Mouse (Mus musculus): ENCODE results near the gene Dip2b.

The Dip2b gene

GRCm38 (mm10) chr15:100089645-100090053, 51.2 kb downstream of the Dip2b start:
- DNase-seq = no peak

DNA sequence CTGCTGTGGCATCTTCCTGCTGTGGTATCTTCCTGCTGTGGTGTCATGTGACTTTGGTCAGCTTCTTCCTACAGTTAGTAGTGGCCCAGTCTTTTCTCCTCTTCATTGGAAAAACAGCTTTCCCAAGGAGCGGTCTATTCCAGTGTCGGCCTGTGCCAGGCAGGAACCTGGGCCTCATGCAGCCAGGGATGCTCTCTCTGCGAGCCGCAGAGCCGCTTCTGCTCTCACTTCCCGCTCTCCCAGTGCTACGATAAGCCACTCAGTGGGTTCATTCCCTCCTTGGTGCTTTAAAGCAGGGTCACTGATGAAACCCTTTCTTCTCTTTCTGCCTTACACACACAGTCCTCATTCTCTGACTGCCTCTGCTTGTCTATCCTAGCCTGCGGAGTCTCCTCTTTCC, 53.4 kb downstream of the Dip2b start:
- DNase-seq = no peak

GRCm38 (mm10) chr15:100092258-100092657, 53.8 kb downstream of the Dip2b start:
- DNase-seq = no peak

GRCm38 (mm10) chr15:100096587-100097428, 58.3 kb downstream of the Dip2b start:
- DNase-seq = no peak

DNA sequence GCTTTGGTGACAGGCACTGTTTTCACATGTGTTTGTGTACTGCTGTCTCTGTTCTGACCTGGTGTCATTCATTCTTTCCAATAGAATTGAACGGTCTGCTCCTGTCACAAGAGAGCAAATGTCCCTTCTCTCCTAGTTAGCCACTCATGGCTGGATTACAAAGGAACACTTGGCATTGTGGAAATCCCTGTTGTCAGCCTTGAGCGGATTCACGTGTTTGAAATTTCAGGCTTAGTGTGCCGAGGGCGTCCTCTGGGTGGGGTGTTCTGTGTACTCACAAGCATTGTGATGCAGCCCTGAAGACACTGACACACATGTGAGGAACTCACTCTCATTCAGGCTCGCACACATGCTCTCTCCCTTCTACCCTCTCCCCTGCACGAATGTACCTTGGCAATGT, 61.9 kb downstream of the Dip2b start:
- no peak for DNase-seq

DNA sequence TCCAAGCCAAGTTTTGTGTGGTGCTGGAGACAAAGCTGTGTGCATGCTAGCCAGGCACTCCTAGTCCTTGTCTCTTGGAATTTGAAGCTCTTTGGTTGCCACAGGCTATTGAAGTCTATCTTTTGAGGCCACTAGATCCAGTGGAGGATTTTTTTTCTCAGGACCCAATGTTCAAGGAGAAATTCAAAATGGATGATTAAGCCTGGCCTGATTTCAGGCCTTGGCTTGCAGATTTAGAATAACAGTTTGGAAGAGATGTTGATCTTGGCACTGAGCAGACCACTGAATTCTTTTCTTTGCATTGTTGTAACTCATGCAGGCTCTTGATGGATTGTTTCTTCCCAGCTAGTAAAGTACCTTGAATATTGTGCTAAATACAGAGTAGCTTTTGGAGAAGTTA, 62.7 kb downstream of the Dip2b start:
- no peak for DNase-seq

GRCm38 (mm10) chr15:100104126-100104525, 65.7 kb downstream of the Dip2b start:
- DNase-seq = no peak

GRCm38 (mm10) chr15:100108071-100108782, 69.8 kb downstream of the Dip2b start:
- DNase-seq = peak in 1 of 2 experiments; percentile 33

- DNase-seq = no peak
Measured at GRCm38 (mm10) chr15:100109916-100110315, 71.5 kb downstream of the Dip2b start.

GRCm38 (mm10) chr15:100111891-100112290, 73.4 kb downstream of the Dip2b start:
- DNase-seq = no peak

- no peak for DNase-seq
Measured at GRCm38 (mm10) chr15:100112309-100112966, 74.0 kb downstream of the Dip2b start.

DNA sequence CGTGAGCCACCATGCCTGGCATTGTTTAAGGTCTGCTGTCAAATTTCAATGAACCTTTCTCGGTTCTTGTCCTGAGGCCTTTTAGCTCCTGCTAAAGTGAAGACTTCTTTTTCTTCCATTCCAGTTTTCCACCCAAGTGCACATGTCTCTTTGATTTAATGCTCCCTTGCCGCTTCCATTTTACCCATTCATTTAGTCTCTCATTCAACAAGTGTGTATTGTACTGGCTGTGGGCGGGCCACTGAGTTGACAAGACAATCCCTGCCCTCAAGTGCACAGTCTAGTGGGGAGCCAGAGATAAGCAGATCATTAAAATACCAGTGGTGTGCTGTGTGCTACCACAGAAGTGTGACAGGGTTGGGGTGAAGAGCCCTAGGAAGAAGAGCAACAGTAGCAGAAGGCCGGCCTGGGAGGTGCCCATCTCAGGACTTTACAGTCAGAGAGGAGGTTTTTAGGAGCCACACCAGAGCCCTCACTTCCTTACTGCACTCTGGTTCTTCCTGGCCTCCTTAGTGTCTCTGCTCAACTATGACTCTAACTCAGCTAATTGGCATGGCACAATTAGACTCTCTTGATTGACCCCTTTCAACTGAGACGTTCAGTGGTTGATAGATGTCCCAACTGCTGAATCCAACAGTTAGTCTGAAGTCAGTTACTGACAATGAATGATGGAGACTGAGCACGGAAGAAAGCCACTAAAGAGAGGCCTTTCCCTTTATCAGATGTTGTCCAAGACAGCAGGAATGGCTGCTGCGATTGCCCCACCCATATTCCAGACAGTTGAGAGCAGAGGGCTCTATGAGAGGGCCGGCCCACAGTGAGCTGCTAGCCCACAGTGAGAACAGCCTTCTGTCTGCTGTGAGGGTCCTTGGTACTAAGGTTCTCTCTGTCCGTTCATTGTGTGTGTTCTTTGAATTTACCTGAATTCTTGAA, 75.1 kb downstream of the Dip2b start:
- no peak for DNase-seq

GRCm38 (mm10) chr15:100115416-100115815, 77.0 kb downstream of the Dip2b start:
- no peak for DNase-seq

- no peak for DNase-seq
Measured at GRCm38 (mm10) chr15:100116325-100116724, 77.9 kb downstream of the Dip2b start.

DNA sequence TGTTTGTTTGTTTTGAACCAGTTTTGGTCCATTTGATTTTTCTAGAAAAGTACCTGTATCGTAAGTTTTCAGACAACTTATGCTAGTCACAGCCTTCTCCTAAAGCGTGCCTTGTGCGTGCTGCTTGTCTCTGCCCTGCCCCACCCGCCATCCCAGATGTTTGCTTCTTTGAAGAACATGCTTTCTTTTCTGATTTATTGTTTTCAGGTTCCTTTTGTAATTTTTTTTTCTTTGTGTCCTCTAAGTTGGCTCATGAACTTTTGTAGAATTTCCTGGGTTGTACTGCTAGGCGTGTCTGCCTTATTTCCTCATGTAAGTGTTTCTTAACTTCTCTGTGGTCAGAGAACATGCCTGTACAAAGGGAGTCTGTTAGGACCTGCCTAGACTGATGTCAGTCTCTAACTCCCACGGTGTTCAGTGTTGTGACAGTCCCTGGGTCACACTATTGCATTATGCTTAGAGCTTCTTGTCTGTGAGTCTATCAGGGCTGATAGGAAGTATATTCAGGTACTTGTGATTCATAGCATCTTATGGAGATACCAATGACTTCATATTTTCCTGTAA, 80.8 kb downstream of the Dip2b start:
- DNase-seq = no peak

- no peak for DNase-seq
Measured at GRCm38 (mm10) chr15:100121437-100121836, 83.0 kb downstream of the Dip2b start.

DNA sequence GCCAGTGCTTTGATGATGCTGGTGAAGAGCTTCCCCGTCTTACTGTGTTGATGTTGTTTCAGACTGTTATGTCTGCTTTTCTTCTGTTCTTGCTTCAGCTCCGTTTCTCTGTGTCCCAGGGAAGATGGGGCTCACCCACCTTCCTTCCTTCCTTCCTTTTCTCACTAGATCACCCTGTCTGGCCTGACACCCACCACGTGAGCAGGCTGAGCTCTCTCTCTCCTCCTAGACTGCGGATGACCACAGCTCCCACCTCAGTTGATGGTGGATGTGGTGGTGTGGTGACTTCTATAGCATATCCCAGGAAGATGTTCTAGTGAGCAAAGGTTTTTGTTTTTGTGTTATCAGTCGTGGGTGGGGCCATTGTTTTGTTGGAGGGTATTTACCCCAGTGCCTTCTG, 85.4 kb downstream of the Dip2b start:
- DNase-seq = no peak

GRCm38 (mm10) chr15:100125245-100125644, 86.8 kb downstream of the Dip2b start:
- no peak for DNase-seq

- DNase-seq = peak; percentile 91
Measured at GRCm38 (mm10) chr15:100126456-100127107, 88.1 kb downstream of the Dip2b start.

DNA sequence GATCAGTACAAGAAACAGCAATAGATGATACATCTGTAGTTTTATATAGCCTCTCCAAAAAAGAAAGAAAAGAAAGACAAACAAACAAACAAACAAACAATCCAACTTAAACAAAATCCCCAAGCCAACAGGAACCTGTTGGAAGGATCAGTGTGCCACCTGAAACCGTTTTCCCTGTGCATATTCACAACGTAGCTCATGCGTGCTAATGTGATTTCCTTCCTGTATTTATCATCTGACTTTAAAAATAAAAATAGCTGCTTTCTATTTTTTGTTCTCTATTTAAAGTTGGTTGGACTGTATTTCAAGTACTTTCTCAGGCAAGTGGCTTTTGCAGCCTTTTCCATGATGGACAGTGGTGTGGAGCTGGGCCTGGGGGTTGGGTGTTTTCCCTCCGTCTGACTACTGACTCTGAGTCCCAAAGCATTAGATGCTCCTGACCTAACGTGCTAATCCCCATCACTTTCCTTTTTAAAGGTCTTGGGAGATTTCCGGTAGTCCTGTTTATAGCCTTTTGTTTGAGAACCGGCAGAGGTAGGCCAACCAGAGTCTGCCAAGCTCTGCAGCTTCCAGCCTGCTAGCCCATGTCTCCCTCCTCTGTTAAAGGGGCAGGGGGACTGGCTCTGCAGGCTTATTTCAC, 90.8 kb downstream of the Dip2b start:
- DNase-seq = no peak

GRCm38 (mm10) chr15:100139665-100140064, 101.2 kb downstream of the Dip2b start:
- no peak for DNase-seq

All from cerebellum, postnatal 10 days (tissue).